Mouse (Mus musculus): Measurements from ENCODE around the gene Btbd1. TPM values are rescaled to one million over a fixed set of nuclear protein-coding genes. Genes with fewer than 3 reads are reported as not detected.

Btbd1 gene
- total and polyA plus RNA-seq, 2 experiments from 2014 or later, result 96.6 to 98.6 TPM

DNA sequence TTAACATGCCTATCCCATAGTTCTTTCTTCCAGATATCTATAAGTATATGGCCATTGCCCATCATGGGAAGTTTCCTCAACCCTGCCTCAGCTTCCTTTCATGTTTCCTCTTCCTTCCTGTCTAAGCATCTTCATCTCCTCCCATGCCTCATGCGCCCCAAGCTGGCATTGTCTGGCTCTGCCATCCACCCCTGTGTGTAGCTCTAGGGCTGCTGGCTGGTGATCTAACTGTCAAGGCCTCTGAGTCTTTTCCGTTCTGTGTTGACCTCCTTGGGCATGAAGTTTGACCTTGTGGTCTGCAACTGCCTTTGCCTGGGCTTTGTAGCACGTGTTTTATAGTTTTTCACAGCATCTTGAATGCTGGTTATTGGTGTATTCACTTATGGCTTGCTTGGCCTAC, 16.1 kb upstream of the Btbd1 start:
- TF ChIP-seq CTCF (IDR thresholded peaks at IDR 0.05; ENCODE audit: low read depth) (no peak), EP300 (IDR thresholded peaks at IDR 0.05; ENCODE audit: low read depth) (no peak)
- Histone ChIP-seq H3K4me1 (ENCODE audit: control insufficient read depth, insufficient read depth) (0 out of 2 replicates have a peak, but pooled peaks cover 4% of the 10 kb centered on the region), H3K9ac (replicated peaks; ENCODE audit: low read depth, low read length) (no peak overlapping the region), H3K4me3 (ENCODE audit: low read depth, low read length) (no peak overlapping the region), H3K27ac (ENCODE audit: low read depth) (no peak overlapping the region), H3K36me3 (replicated peaks; ENCODE audit: control insufficient read depth, insufficient read depth, low read length) (no peaks in the 10 kb centered on the region), H3K27me3 (ENCODE audit: control insufficient read depth, insufficient read depth, low read length) (no peaks in the 10 kb centered on the region), H3K4me2 (ENCODE audit: low read depth, low read length) (no peak overlapping the region), H3K9me3 (replicated peaks; ENCODE audit: control insufficient read depth, low read length) (no peaks in the 10 kb centered on the region)
- no peak for ATAC-seq (ENCODE audit: insufficient read depth, low read depth)
- WGBS, result 74% methylated on average over 3 of the region's 3 CpGs
- no peak for DNase-seq (ENCODE audit: low spot score)

DNA sequence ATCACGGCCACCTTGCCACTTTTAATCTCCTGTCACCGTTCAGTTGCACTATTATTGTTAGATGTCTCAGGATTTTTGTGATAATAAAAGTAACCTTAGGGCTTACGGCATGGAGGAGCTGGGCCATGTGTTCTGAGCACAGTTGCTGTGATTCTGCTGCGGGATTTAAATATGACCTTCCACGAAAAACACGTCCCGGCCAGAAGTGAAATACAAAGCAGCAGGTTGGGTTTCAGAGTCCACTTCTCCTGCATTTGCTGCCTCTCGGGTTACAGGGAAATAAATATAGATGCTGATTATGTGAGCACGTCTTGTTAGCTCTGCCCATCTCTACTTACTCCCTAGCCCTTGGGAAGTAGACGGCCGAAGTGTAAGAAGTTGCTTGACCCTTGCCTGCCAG, 15.6 kb upstream of the Btbd1 start:
- Histone ChIP-seq H3K36me3 (replicated peaks; ENCODE audit: control insufficient read depth, insufficient read depth, low read length) (no peaks in the 10 kb centered on the region), H3K4me1 (ENCODE audit: control insufficient read depth, insufficient read depth) (0 out of 2 replicates have a peak, but pooled peaks cover 6% of the 10 kb centered on the region), H3K27me3 (ENCODE audit: control insufficient read depth, insufficient read depth, low read length) (no peaks in the 10 kb centered on the region), H3K9me3 (replicated peaks; ENCODE audit: control insufficient read depth, low read length) (no peaks in the 10 kb centered on the region), H3K27ac (ENCODE audit: low read depth) (no peak overlapping the region), H3K4me3 (ENCODE audit: low read depth, low read length) (no peak overlapping the region), H3K9ac (replicated peaks; ENCODE audit: low read depth, low read length) (no peak overlapping the region), H3K4me2 (ENCODE audit: low read depth, low read length) (no peak overlapping the region)
- TF ChIP-seq EP300 (IDR thresholded peaks at IDR 0.05; ENCODE audit: low read depth) (no peak), CTCF (IDR thresholded peaks at IDR 0.05; ENCODE audit: low read depth) (no peak)
- 64% methylated on average over 11 of the region's 11 CpGs for WGBS
- no peak for ATAC-seq (ENCODE audit: insufficient read depth, low read depth)
- no peak for DNase-seq (ENCODE audit: low spot score)

DNA sequence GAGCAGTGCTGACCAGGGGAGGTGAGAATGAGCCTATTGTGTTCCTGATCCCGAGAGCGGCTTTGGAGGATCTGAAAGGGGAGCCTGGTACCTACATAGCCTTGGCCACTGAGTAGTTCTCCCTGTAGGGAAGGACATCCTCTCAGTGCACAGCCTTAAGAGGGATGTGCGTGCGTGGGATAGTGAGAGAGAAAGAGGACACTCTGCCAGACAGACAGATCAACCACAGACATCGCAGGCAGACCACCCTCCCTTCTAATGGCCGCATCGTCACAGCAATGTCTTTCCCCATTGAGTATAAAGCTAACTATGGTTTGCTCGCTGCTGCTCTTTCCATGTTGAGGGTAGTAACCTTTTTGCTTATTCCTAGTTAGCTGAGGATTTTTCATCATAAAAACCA, 14.7 kb upstream of the Btbd1 start:
- DNase-seq (ENCODE audit: low spot score) (no peak), ATAC-seq (ENCODE audit: insufficient read depth, low read depth) (no peak)
- Histone ChIP-seq H3K9ac (replicated peaks; ENCODE audit: low read depth, low read length) (no peak overlapping the region), H3K4me1 (ENCODE audit: control insufficient read depth, insufficient read depth) (0 out of 2 replicates have a peak, but pooled peaks cover 6% of the 10 kb centered on the region), H3K27ac (ENCODE audit: low read depth) (no peak overlapping the region), H3K36me3 (replicated peaks; ENCODE audit: control insufficient read depth, insufficient read depth, low read length) (no peaks in the 10 kb centered on the region), H3K27me3 (ENCODE audit: control insufficient read depth, insufficient read depth, low read length) (no peaks in the 10 kb centered on the region), H3K4me3 (ENCODE audit: low read depth, low read length) (no peak overlapping the region), H3K9me3 (replicated peaks; ENCODE audit: control insufficient read depth, low read length) (no peaks in the 10 kb centered on the region), H3K4me2 (ENCODE audit: low read depth, low read length) (no peak overlapping the region)
- 86% methylated on average over 8 of the region's 8 CpGs for WGBS
- no peak for TF ChIP-seq EP300 (IDR thresholded peaks at IDR 0.05; ENCODE audit: low read depth)
- no peak for TF ChIP-seq CTCF (IDR thresholded peaks at IDR 0.05; ENCODE audit: low read depth)

DNA sequence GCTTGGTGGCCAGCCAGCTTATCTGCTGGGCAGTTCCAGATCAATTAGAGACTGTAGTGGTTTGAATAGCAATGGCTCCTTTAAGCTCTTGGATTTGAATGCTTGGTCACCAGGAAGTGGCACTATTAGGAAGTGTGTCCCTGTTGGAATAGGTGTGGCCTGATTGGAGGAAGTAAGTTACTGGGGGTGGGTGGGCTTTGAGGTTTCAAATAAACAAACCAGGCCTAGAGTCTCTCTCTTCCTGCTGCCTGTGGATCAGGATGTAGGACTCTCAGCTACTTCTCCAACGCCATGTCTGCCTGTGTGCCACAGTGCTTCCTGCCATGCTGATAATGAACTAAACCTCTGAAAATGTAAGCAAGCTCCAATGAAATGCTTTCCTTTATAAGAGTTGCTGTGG, 13.8 kb upstream of the Btbd1 start:
- no peak overlapping the region for H3K4me3 ChIP-seq (ENCODE audit: low read depth, low read length)
- 0 out of 2 replicates have a peak, but pooled peaks cover 6% of the 10 kb centered on the region for H3K4me1 ChIP-seq (ENCODE audit: control insufficient read depth, insufficient read depth)
- H3K9me3 ChIP-seq (replicated peaks; ENCODE audit: control insufficient read depth, low read length), result no peaks in the 10 kb centered on the region
- DNase-seq (ENCODE audit: low spot score), result no peak
- 62% methylated on average over 1 of the region's 1 CpGs for WGBS
- H3K27me3 ChIP-seq (ENCODE audit: control insufficient read depth, insufficient read depth, low read length), result no peaks in the 10 kb centered on the region
- no peak overlapping the region for H3K9ac ChIP-seq (replicated peaks; ENCODE audit: low read depth, low read length)
- no peak for TF ChIP-seq CTCF (IDR thresholded peaks at IDR 0.05; ENCODE audit: low read depth)
- no peak for TF ChIP-seq EP300 (IDR thresholded peaks at IDR 0.05; ENCODE audit: low read depth)
- H3K27ac ChIP-seq (ENCODE audit: low read depth), result no peak overlapping the region
- H3K36me3 ChIP-seq (replicated peaks; ENCODE audit: control insufficient read depth, insufficient read depth, low read length), result no peaks in the 10 kb centered on the region
- no peak for ATAC-seq (ENCODE audit: insufficient read depth, low read depth)
- H3K4me2 ChIP-seq (ENCODE audit: low read depth, low read length), result no peak overlapping the region

DNA sequence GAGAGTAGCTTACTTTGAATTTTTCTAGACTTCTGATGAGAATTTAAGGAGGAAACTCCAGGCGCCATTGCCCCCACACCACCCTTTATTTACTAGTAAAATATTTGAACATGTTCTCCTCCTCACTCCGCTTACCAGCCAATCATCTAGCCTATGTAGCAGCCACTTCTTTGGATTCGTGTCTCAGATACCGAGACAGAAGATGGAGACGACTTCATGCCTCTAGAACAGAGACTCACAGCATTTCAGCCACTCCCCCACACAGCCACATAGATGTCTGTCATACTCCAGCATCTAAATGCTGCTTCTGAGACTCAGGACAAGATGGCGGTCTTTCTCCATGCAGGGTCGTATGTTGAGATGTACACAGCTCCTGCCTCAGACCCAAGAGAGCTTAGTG, 12.9 kb upstream of the Btbd1 start:
- Histone ChIP-seq H3K27me3 (ENCODE audit: control insufficient read depth, insufficient read depth, low read length) (no peaks in the 10 kb centered on the region), H3K9ac (replicated peaks; ENCODE audit: low read depth, low read length) (no peak overlapping the region), H3K36me3 (replicated peaks; ENCODE audit: control insufficient read depth, insufficient read depth, low read length) (no peaks in the 10 kb centered on the region), H3K4me3 (ENCODE audit: low read depth, low read length) (no peak overlapping the region), H3K9me3 (replicated peaks; ENCODE audit: control insufficient read depth, low read length) (no peaks in the 10 kb centered on the region), H3K4me2 (ENCODE audit: low read depth, low read length) (no peak overlapping the region), H3K27ac (ENCODE audit: low read depth) (no peak overlapping the region), H3K4me1 (ENCODE audit: control insufficient read depth, insufficient read depth) (0 out of 2 replicates have a peak, but pooled peaks cover 6% of the 10 kb centered on the region)
- ATAC-seq (ENCODE audit: insufficient read depth, low read depth) (no peak), DNase-seq (ENCODE audit: low spot score) (no peak)
- 91% methylated on average over 7 of the region's 7 CpGs for WGBS
- no peak for TF ChIP-seq EP300 (IDR thresholded peaks at IDR 0.05; ENCODE audit: low read depth)
- TF ChIP-seq CTCF (IDR thresholded peaks at IDR 0.05; ENCODE audit: low read depth), result no peak

DNA sequence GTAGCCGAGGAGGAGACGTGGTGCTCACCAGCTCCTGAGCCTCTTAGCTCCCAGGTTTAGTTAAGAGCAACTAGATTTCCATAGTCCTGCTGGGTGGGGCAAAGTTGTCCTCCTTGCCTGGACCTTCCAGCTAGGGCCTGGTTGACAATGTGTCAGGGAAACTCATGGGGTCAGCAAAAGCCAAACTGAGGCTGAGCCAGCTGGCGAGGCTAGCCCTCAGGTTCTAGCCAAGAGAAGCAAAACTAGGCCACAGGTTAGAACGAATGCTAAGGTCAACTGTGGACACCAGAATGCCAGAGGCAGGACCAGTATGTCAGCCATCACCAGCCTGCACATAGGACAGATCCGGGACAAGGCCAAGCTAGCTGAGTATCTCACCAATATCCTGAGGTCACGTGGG, 12.2 kb upstream of the Btbd1 start:
- no peak overlapping the region for H3K27ac ChIP-seq (ENCODE audit: low read depth)

More for the DNA sequence above, 12.2 kb upstream of the Btbd1 start:
- Histone ChIP-seq H3K4me3 (ENCODE audit: low read depth, low read length) (no peak overlapping the region), H3K9me3 (replicated peaks; ENCODE audit: control insufficient read depth, low read length) (no peaks in the 10 kb centered on the region), H3K27me3 (ENCODE audit: control insufficient read depth, insufficient read depth, low read length) (no peaks in the 10 kb centered on the region), H3K4me2 (ENCODE audit: low read depth, low read length) (no peak overlapping the region), H3K36me3 (replicated peaks; ENCODE audit: control insufficient read depth, insufficient read depth, low read length) (no peaks in the 10 kb centered on the region), H3K4me1 (ENCODE audit: control insufficient read depth, insufficient read depth) (0 out of 2 replicates have a peak, but pooled peaks cover 6% of the 10 kb centered on the region), H3K9ac (replicated peaks; ENCODE audit: low read depth, low read length) (no peak overlapping the region)
- no peak for DNase-seq (ENCODE audit: low spot score)
- ATAC-seq (ENCODE audit: insufficient read depth, low read depth), result no peak
- TF ChIP-seq CTCF (IDR thresholded peaks at IDR 0.05; ENCODE audit: low read depth), result no peak
- no peak for TF ChIP-seq EP300 (IDR thresholded peaks at IDR 0.05; ENCODE audit: low read depth)
- WGBS, result 82% methylated on average over 6 of the region's 6 CpGs
